Mouse (Mus musculus) thymus, postnatal 4 days (tissue): ENCODE measurements around the gene Orai2.
"Not testable (repeated sequence)": the region's sequence is repeated elsewhere in the genome, so short reads cannot be mapped to it uniquely, and the experiment has no call there.

Source experiments
- DNase-seq: peaks from one replicate; pipeline ENCODE4 v3.0.0; 2021

Orai2 gene

GRCm38 (mm10) chr5:136135571-136136291 lies 34.8 kb downstream of the Orai2 start, which contains the start of the genes Lrwd1 and Alkbh4:
Lrwd1 (minus strand) TSS chr5:136136074.
Alkbh4 (plus strand) TSS chr5:136136146.
- DNase-seq = peak; percentile 98

- no peak for DNase-seq
Observed at GRCm38 (mm10) chr5:136122165-136122564, 48.3 kb downstream of the Orai2 start.

DNA sequence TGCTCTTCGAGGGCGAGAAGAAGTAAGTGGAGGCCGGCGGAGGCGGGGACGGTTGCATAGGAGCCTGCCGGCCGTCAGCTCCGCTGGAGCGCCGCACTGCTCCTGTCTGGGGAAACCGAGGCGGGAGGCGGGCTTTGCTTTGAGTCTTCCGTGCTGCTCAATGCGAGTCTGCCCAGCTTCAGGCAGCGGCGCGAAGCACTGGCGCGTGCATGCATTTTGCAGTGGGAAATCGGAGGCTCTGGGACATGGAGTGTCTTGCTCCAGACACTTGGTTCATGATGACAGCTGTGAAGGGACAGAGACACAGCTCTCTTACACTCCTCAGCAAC lies 53.8 kb downstream of the Orai2 start:
- DNase-seq = no peak

GRCm38 (mm10) chr5:136115891-136116783 lies 54.4 kb downstream of the Orai2 start, which contains the start of gene Polr2j:
Polr2j (plus strand) TSS chr5:136116631.
- DNase-seq = peak; percentile 98

DNA sequence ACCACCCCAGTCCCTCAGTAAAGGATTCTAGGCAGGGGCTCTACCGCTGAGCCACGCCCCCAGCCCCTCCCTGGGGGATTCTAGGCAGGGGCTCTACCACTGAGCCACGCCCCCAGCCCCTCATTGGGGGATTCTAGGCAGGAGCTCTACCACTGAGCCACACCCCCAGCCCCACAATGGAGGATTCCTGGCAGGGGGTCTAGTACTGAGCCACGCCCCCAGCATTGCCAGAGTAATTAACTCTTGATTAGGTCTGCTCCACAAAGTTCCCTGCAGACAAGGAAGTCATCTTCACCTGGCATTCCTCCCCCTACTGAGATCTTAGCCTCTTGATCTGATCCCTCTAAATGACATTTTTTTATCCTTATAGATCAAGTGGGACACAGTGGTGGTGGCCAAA lies 57.0 kb downstream of the Orai2 start:
- not testable (repeated sequence) for DNase-seq

GRCm38 (mm10) chr5:136109042-136109441 lies 61.5 kb downstream of the Orai2 start:
- no peak for DNase-seq

- no peak for DNase-seq
Observed at GRCm38 (mm10) chr5:136108486-136108885, 62.0 kb downstream of the Orai2 start.

DNA sequence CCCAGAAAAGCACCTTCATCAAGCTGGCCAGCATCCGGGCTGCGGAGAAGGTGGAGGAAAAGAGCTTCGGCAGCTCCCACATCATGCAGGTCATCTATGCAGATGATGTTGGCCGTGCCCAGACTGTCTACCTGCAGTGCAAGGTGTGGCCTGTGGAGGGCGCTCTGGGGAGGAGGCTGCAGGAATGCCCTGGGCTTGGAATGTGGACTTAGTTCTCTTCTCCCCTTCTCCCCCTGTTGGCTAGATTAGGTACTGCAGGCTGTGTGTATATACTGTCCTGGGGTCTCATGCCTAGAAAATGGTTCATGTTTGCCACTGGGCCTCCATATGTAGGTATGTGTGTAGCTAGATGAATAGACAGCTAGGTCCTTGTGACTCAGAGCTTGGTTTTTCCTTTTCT lies 66.0 kb downstream of the Orai2 start:
- DNase-seq = peak; percentile 72

GRCm38 (mm10) chr5:136102099-136102820 lies 68.3 kb downstream of the Orai2 start:
- DNase-seq = peak; percentile 87

- no peak for DNase-seq
Observed at GRCm38 (mm10) chr5:136098536-136098935, 72.0 kb downstream of the Orai2 start.
